ENCODE assay signal across 21 mouse cellular contexts in genomic region chr5:125355650-125356049, GRCm38 (mm10). TPM values are rescaled to one million over a fixed set of nuclear protein-coding genes. Genes with fewer than 3 reads are reported as not detected.
DNase-seq lines count a peak whose midpoint lies in the region; ATAC-seq and TF ChIP-seq lines count a peak whose summit lies in the region.
"Had no signal": no experiment of that assay in that cellular context is flagged by ENCODE, and none has a peak within 500 bp of the region (broad histone marks: within the 10 kb centered on the region; RNA-seq: fewer than 3 reads in every experiment).

No protein-coding gene starts in this region.

- no peak overlapping the region for H3K4me2 ChIP-seq in heart, postnatal 0 days (ENCODE audit: low read depth, low read length)
- no peak overlapping the region for H3K4me2 ChIP-seq in kidney, postnatal 0 days (ENCODE audit: low read length)
- no peak overlapping the region for H3K4me2 ChIP-seq in embryonic facial prominence, embryonic 14.5 days (ENCODE audit: low read depth, low read length)
- no peak overlapping the region for H3K4me2 ChIP-seq in hindbrain, embryonic 14.5 days (replicated peaks)
- H3K4me2 ChIP-seq: embryonic facial prominence, embryonic 13.5 days; forebrain, embryonic 13.5 days; hindbrain, embryonic 12.5 days had no signal

- H3K4me1 ChIP-seq in heart, postnatal 0 days (ENCODE audit: control insufficient read depth, insufficient read depth) = no peaks in the 10 kb centered on the region
- H3K4me1 ChIP-seq in kidney, postnatal 0 days (replicated peaks; ENCODE audit: insufficient read depth, low read length) = no peaks in the 10 kb centered on the region
- peaks cover 21% of the 10 kb centered on the region for H3K4me1 ChIP-seq in embryonic facial prominence, embryonic 10.5 days
- H3K4me1 ChIP-seq in embryonic facial prominence, embryonic 14.5 days (ENCODE audit: control insufficient read depth, insufficient read depth, low read length) = peaks cover 8% of the 10 kb centered on the region; the same call in 1 of the 2 replicates
- H3K4me1 ChIP-seq in hindbrain, embryonic 14.5 days (replicated peaks; ENCODE audit: control insufficient read depth, insufficient read depth, low read length) = no peaks in the 10 kb centered on the region

- no peak for DNase-seq in heart, postnatal 0 days (ENCODE audit: low spot score)
- DNase-seq in heart, adult 9 months (ENCODE audit: low spot score in 2 of 2) = no peak
- no peak for DNase-seq in kidney, postnatal 0 days (ENCODE audit: low spot score)
- no peak for DNase-seq in kidney, adult 18-20 months
- DNase-seq in embryonic facial prominence, embryonic 10.5 days (ENCODE audit: low spot score) = no peak
- DNase-seq in embryonic facial prominence, embryonic 14.5 days (ENCODE audit: low spot score) = no peak
- no peak for DNase-seq in hindbrain, embryonic 14.5 days (ENCODE audit: low spot score)
- no peak for DNase-seq in cerebellum, postnatal 10 days
- DNase-seq: adrenal gland, adult 8-10 months; adrenal gland, postnatal 36 days; cerebellum, adult 2 months; cerebellum, postnatal 14 days; embryo, embryonic 11 days; gastrocnemius, postnatal 25 days; heart, postnatal 4 days had no signal

- H3K9ac ChIP-seq in heart, postnatal 0 days (replicated peaks; ENCODE audit: low read depth, low read length) = no peak overlapping the region
- no peak overlapping the region for H3K9ac ChIP-seq in kidney, postnatal 0 days (ENCODE audit: low read depth, low read length)
- H3K9ac ChIP-seq in embryonic facial prominence, embryonic 14.5 days (ENCODE audit: low read depth, low read length) = no peak overlapping the region
- H3K9ac ChIP-seq in hindbrain, embryonic 14.5 days = no peak overlapping the region
- H3K9ac ChIP-seq: embryonic facial prominence, embryonic 13.5 days; forebrain, embryonic 13.5 days; forebrain, postnatal 0 days; hindbrain, embryonic 12.5 days had no signal

- ATAC-seq in heart, postnatal 0 days (ENCODE audit: insufficient read depth, low read depth) = 0 out of 2 replicates have a peak, but pooled peaks have one; percentile 12
- ATAC-seq in kidney, postnatal 0 days (replicated peaks; ENCODE audit: low FRiP score, low read depth) = peak; percentile 44; the same call in 1 of the 2 replicates
- ATAC-seq in embryonic facial prominence, embryonic 14.5 days (ENCODE audit: low read depth) = 0 out of 2 replicates have a peak, but pooled peaks have one; percentile 12
- ATAC-seq in hindbrain, embryonic 14.5 days (ENCODE audit: low FRiP score) = no peak
- ATAC-seq: forebrain, embryonic 13.5 days; intestine, embryonic 16.5 days had no signal

- H3K9me3 ChIP-seq in heart, postnatal 0 days (replicated peaks; ENCODE audit: control insufficient read depth, low read length) = no peaks in the 10 kb centered on the region
- H3K9me3 ChIP-seq in kidney, postnatal 0 days (replicated peaks; ENCODE audit: low read length) = no peaks in the 10 kb centered on the region
- 0 out of 2 replicates have a peak, but pooled peaks cover 7% of the 10 kb centered on the region for H3K9me3 ChIP-seq in embryonic facial prominence, embryonic 10.5 days
- H3K9me3 ChIP-seq in embryonic facial prominence, embryonic 14.5 days (ENCODE audit: control insufficient read depth, low read length) = no peaks in the 10 kb centered on the region
- H3K9me3 ChIP-seq in hindbrain, embryonic 14.5 days (ENCODE audit: control insufficient read depth, low read length) = no peaks in the 10 kb centered on the region
- H3K9me3 ChIP-seq: hindbrain, embryonic 12.5 days had no signal

- H3K27ac ChIP-seq in heart, postnatal 0 days (ENCODE audit: low read depth) = no peak overlapping the region
- no peak overlapping the region for H3K27ac ChIP-seq in kidney, postnatal 0 days
- 0 out of 2 replicates have a peak overlapping the region, but pooled peaks have one; percentile 25 for H3K27ac ChIP-seq in embryonic facial prominence, embryonic 10.5 days (replicated peaks)
- H3K27ac ChIP-seq in embryonic facial prominence, embryonic 14.5 days (replicated peaks; ENCODE audit: low read depth, low read length) = no peak overlapping the region
- H3K27ac ChIP-seq in hindbrain, embryonic 14.5 days = no peak overlapping the region
- H3K27ac ChIP-seq: embryonic facial prominence, embryonic 13.5 days; forebrain, embryonic 13.5 days; hindbrain, embryonic 12.5 days had no signal

- WGBS in heart, postnatal 0 days = 29% methylated on average over 7 of the region's 7 CpGs
- WGBS in kidney, postnatal 0 days = 30% methylated on average over 7 of the region's 7 CpGs
- WGBS in embryonic facial prominence, embryonic 10.5 days = 41% methylated on average over 7 of the region's 7 CpGs
- 51% methylated on average over 6 of the region's 7 CpGs for WGBS in embryonic facial prominence, embryonic 14.5 days
- WGBS in hindbrain, embryonic 14.5 days = 62% methylated on average over 7 of the region's 7 CpGs

- TF ChIP-seq CTCF in heart, postnatal 0 days (IDR thresholded peaks at IDR 0.05; ENCODE audit: low read depth) = no peak
- TF ChIP-seq CTCF in kidney, postnatal 0 days (IDR thresholded peaks at IDR 0.05; ENCODE audit: low read depth) = no peak

- no peak overlapping the region for H3K4me3 ChIP-seq in heart, postnatal 0 days (ENCODE audit: low read depth, low read length)
- H3K4me3 ChIP-seq in kidney, postnatal 0 days (replicated peaks; ENCODE audit: low read depth, low read length) = no peak overlapping the region
- H3K4me3 ChIP-seq in embryonic facial prominence, embryonic 10.5 days = no peak overlapping the region
- no peak overlapping the region for H3K4me3 ChIP-seq in embryonic facial prominence, embryonic 14.5 days (ENCODE audit: low read depth, low read length)
- H3K4me3 ChIP-seq in hindbrain, embryonic 14.5 days (replicated peaks; ENCODE audit: low read length) = no peak overlapping the region
- H3K4me3 ChIP-seq: embryonic facial prominence, embryonic 13.5 days; forebrain, embryonic 13.5 days; hindbrain, embryonic 12.5 days had no signal

- H3K36me3 ChIP-seq in heart, postnatal 0 days (replicated peaks; ENCODE audit: control insufficient read depth, insufficient read depth, low read length) = no peaks in the 10 kb centered on the region
- no peaks in the 10 kb centered on the region for H3K36me3 ChIP-seq in kidney, postnatal 0 days (ENCODE audit: insufficient read depth, low read length)
- H3K36me3 ChIP-seq in embryonic facial prominence, embryonic 10.5 days (replicated peaks) = no peaks in the 10 kb centered on the region
- no peaks in the 10 kb centered on the region for H3K36me3 ChIP-seq in embryonic facial prominence, embryonic 14.5 days (ENCODE audit: control insufficient read depth, insufficient read depth, low read length)
- no peaks in the 10 kb centered on the region for H3K36me3 ChIP-seq in hindbrain, embryonic 14.5 days (replicated peaks; ENCODE audit: control insufficient read depth, insufficient read depth)
- H3K36me3 ChIP-seq: embryonic facial prominence, embryonic 13.5 days; G1E; hindbrain, embryonic 12.5 days had no signal

- no peaks in the 10 kb centered on the region for H3K27me3 ChIP-seq in heart, postnatal 0 days (ENCODE audit: control insufficient read depth, insufficient read depth, low read length)
- no peaks in the 10 kb centered on the region for H3K27me3 ChIP-seq in kidney, postnatal 0 days (ENCODE audit: insufficient read depth, low read length)
- no peaks in the 10 kb centered on the region for H3K27me3 ChIP-seq in embryonic facial prominence, embryonic 10.5 days (replicated peaks; ENCODE audit: low read depth, poor library complexity, severe bottlenecking)
- no peaks in the 10 kb centered on the region for H3K27me3 ChIP-seq in embryonic facial prominence, embryonic 14.5 days (replicated peaks; ENCODE audit: control insufficient read depth, insufficient read depth, low read length)
- H3K27me3 ChIP-seq in hindbrain, embryonic 14.5 days (ENCODE audit: control insufficient read depth, insufficient read depth, low read length) = no peaks in the 10 kb centered on the region
- H3K27me3 ChIP-seq: embryonic facial prominence, embryonic 13.5 days; forebrain, embryonic 13.5 days; hindbrain, embryonic 12.5 days had no signal

- no peak for TF ChIP-seq EP300 in heart, postnatal 0 days (IDR thresholded peaks at IDR 0.05; ENCODE audit: low read depth)

RNA-seq across cellular contexts. Expression of gene Scarb1, which starts 14.8 kb away (rescaled TPM):
- 79.8 and 84.2 TPM in 2 replicates for total RNA-seq in heart, postnatal 0 days (2014; rRNA removed; ENCODE audit: low replicate concordance)
- 53.7 and 58.2 TPM in 2 replicates for polyA plus RNA-seq in heart, postnatal 0 days (2015; fragmentation: Nextera tagmentation; extraction: Ambion mirVana)
- 49.0 and 51.3 TPM in 2 replicates for polyA plus RNA-seq in kidney, postnatal 0 days (2015; fragmentation: Nextera tagmentation; extraction: Ambion mirVana)
- polyA plus RNA-seq in embryonic facial prominence, embryonic 10.5 days (2016; fragmentation: Nextera tagmentation; extraction: Ambion mirVana) = 43.2 and 47.3 TPM in 2 replicates
- 44.4 and 47.9 TPM in 2 replicates for polyA plus RNA-seq in embryonic facial prominence, embryonic 14.5 days (2014; fragmentation: Nextera tagmentation; extraction: Ambion mirVana)
- 36.5 and 39.9 TPM in 2 replicates for polyA plus RNA-seq in hindbrain, embryonic 14.5 days (2014; fragmentation: Nextera tagmentation; extraction: Ambion mirVana)

RNA-seq across cellular contexts. Expression of gene Gm10382, which starts 33.5 kb away (rescaled TPM):
- not detected in 2 replicates for total RNA-seq in heart, postnatal 0 days (2014; rRNA removed; ENCODE audit: low replicate concordance)
- polyA plus RNA-seq in heart, postnatal 0 days (2015; fragmentation: Nextera tagmentation; extraction: Ambion mirVana) = 0.32 and 0.78 TPM in 2 replicates
- polyA plus RNA-seq in kidney, postnatal 0 days (2015; fragmentation: Nextera tagmentation; extraction: Ambion mirVana) = 0.40 and 0.74 TPM in 2 replicates
- polyA plus RNA-seq in embryonic facial prominence, embryonic 10.5 days (2016; fragmentation: Nextera tagmentation; extraction: Ambion mirVana) = 0.53 and 0.60 TPM in 2 replicates
- 0.24 TPM in 1 of 2 replicates, not detected in the other for polyA plus RNA-seq in embryonic facial prominence, embryonic 14.5 days (2014; fragmentation: Nextera tagmentation; extraction: Ambion mirVana)
- polyA plus RNA-seq in hindbrain, embryonic 14.5 days (2014; fragmentation: Nextera tagmentation; extraction: Ambion mirVana) = 0.63 TPM in 1 of 2 replicates, not detected in the other
- total RNA-seq: G1E; gastrocnemius, postnatal 25 days had no signal

RNA-seq across cellular contexts. Expression of gene Ubc, which starts 34.4 kb away (rescaled TPM):
- total RNA-seq in heart, postnatal 0 days (2014; rRNA removed; ENCODE audit: low replicate concordance) = 889 and 1,003 TPM in 2 replicates
- polyA plus RNA-seq in heart, postnatal 0 days (2015; fragmentation: Nextera tagmentation; extraction: Ambion mirVana) = 742 and 892 TPM in 2 replicates
- polyA plus RNA-seq in kidney, postnatal 0 days (2015; fragmentation: Nextera tagmentation; extraction: Ambion mirVana) = 702 and 872 TPM in 2 replicates
- polyA plus RNA-seq in embryonic facial prominence, embryonic 10.5 days (2016; fragmentation: Nextera tagmentation; extraction: Ambion mirVana) = 957 and 988 TPM in 2 replicates
- polyA plus RNA-seq in embryonic facial prominence, embryonic 14.5 days (2014; fragmentation: Nextera tagmentation; extraction: Ambion mirVana) = 879 and 1,077 TPM in 2 replicates
- 1,333 and 1,355 TPM in 2 replicates for polyA plus RNA-seq in hindbrain, embryonic 14.5 days (2014; fragmentation: Nextera tagmentation; extraction: Ambion mirVana)
